16 mouse cellular contexts compared by ENCODE assay signal in the genomic region with DNA sequence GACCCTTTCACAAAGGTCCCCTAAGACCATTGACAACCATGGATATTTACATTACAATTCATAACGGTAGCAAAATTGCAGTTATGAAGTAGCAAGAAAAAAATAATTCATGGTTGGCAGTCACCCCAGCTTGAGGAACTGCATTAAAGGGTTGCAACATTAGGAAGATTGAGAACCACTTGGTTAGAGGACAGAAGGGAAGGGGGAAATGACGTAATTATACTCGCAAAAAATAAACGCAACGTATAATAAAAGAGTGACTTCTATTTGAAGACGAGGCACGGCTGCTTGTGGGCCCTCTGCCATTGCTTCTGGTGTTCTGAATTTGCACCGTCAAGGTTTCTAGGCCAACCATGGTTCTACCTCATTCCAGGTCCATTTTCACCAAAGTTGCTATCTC. TPM values are rescaled to one million over a fixed set of nuclear protein-coding genes. Genes with fewer than 3 reads are reported as not detected.
DNase-seq lines count a peak whose midpoint lies in the region; ATAC-seq lines count a peak whose summit lies in the region.
"Had no signal": no experiment of that assay in that cellular context is flagged by ENCODE, and none has a peak within 500 bp of the region (broad histone marks: within the 10 kb centered on the region; RNA-seq: fewer than 3 reads in every experiment).

No protein-coding gene starts in this region.

- DNase-seq in kidney, postnatal 4 days = peak; percentile 9 to 20
- no peak for DNase-seq in kidney, postnatal 25 days
- DNase-seq in 416B (ENCODE audit: low read depth) = peak; percentile 63
- no peak for DNase-seq in layer of hippocampus, postnatal 10 days (ENCODE audit: low spot score in 2 of 2)
- DNase-seq in neural tube, embryonic 10.5 days (ENCODE audit: extremely low spot score, low spot score) = no peak
- DNase-seq: adrenal gland, postnatal 10 days; cerebellum, adult 2 months; cerebellum, postnatal 10 days; embryo, embryonic 11 days; forebrain, postnatal 0 days; gastrocnemius, postnatal 14 days had no signal

- peak; percentile 52 for ATAC-seq in common myeloid progenitor, adult 5-6 weeks (replicated peaks; ENCODE audit: low read depth, poor library complexity, severe bottlenecking)
- ATAC-seq in megakaryocyte progenitor cell, adult 5-6 weeks (replicated peaks; ENCODE audit: poor library complexity) = peak; percentile 64
- ATAC-seq: forebrain, postnatal 0 days had no signal

RNA-seq across cellular contexts. Expression of a gene that starts 7.8 kb away (rescaled TPM):
- 4.3 and 5.8 TPM in 2 replicates for total RNA-seq in common myeloid progenitor, adult 5-6 weeks (2017)
- total RNA-seq in megakaryocyte progenitor cell, adult 5-6 weeks (2015) = 8.0 and 11.0 TPM in 2 replicates
- total RNA-seq in megakaryocyte progenitor cell, adult 5-6 weeks (2017) = 3.7 and 5.6 TPM in 2 replicates
- under 1 TPM; 0.16 to 0.46 TPM for total RNA-seq in layer of hippocampus, postnatal 10 days (2021)

RNA-seq across cellular contexts. Expression of a gene that starts 11.5 kb away (rescaled TPM):
- total RNA-seq in common myeloid progenitor, adult 5-6 weeks (2017) = 9.7 and 18.3 TPM in 2 replicates
- total RNA-seq in megakaryocyte progenitor cell, adult 5-6 weeks (2015) = 12.6 and 16.1 TPM in 2 replicates
- total RNA-seq in megakaryocyte progenitor cell, adult 5-6 weeks (2017) = 14.5 and 15.2 TPM in 2 replicates
- 10 to 100 TPM; 25.5 to 29.1 TPM for total RNA-seq in layer of hippocampus, postnatal 10 days (2021)

RNA-seq across cellular contexts. Expression of a gene that starts 33.6 kb away (rescaled TPM):
- 22.7 and 25.1 TPM in 2 replicates for total RNA-seq in common myeloid progenitor, adult 5-6 weeks (2017)
- total RNA-seq in megakaryocyte progenitor cell, adult 5-6 weeks (2015) = 18.6 and 20.5 TPM in 2 replicates
- 19.4 and 26.3 TPM in 2 replicates for total RNA-seq in megakaryocyte progenitor cell, adult 5-6 weeks (2017)
- total RNA-seq in layer of hippocampus, postnatal 10 days (2021) = 1 to 10 TPM; 4.7 to 5.3 TPM

RNA-seq across cellular contexts. Expression of a gene that starts 53.8 kb away (rescaled TPM):
- total RNA-seq in common myeloid progenitor, adult 5-6 weeks (2017) = 0.82 and 1.4 TPM in 2 replicates
- 0.12 and 0.54 TPM in 2 replicates for total RNA-seq in megakaryocyte progenitor cell, adult 5-6 weeks (2015)
- 0.37 TPM in 1 of 2 replicates, not detected in the other for total RNA-seq in megakaryocyte progenitor cell, adult 5-6 weeks (2017)
- total RNA-seq in layer of hippocampus, postnatal 10 days (2021) = not detected
- total RNA-seq: adrenal gland, postnatal 4 days; forebrain, postnatal 0 days; gastrocnemius, adult 18-20 months; gastrocnemius, postnatal 14 days; heart, postnatal 25 days had no signal

Comparison
In these comparisons a context has a peak if more than half of its experiments do, and no peak if none do; other contexts are left out.
1. DNase-seq: peak in kidney, postnatal 4 days (2 of 2) and 416B (single experiment); none in kidney, postnatal 25 days (0 of 2), layer of hippocampus, postnatal 10 days (0 of 2) and neural tube, embryonic 10.5 days (single experiment).